Mouse (Mus musculus) embryonic facial prominence, embryonic 11.5 days (tissue): ENCODE data around the gene Mocs3. TPM values are rescaled to one million over a fixed set of nuclear protein-coding genes. Genes with fewer than 3 reads are reported as not detected.

Source experiments
- ATAC-seq: fragments of 200-750 bp; cut with Nextera tagmentation; replicated peaks from 2 replicates; pipeline ENCODE4 v1.8.0; 2017; ENCODE audit warnings: low read depth; ENCODE audit not compliant: insufficient number of reproducible peaks, low FRiP score, low TSS enrichment
- DNase-seq: peaks from one replicate; pipeline ENCODE4 v3.0.0-alpha.2; 2015; ENCODE audit warnings: low spot score
- H3K27ac ChIP-seq: fragments of 300-500 bp; sonication (generic); replicated peaks from 2 replicates; pipeline ENCODE4 v1.5.1; 2014; ENCODE audit warnings: mild to moderate bottlenecking, low read depth, low read length, control low read depth
- H3K27me3 ChIP-seq: fragments of 300-500 bp; sonication (generic); 2 replicates; pipeline ENCODE4 v1.6.1; 2014; ENCODE audit warnings: mild to moderate bottlenecking, low read length, moderate library complexity, mixed read lengths; ENCODE audit not compliant: control insufficient read depth, insufficient read depth
- H3K36me3 ChIP-seq: fragments of 300-500 bp; sonication (generic); replicated peaks from 2 replicates; pipeline ENCODE4 v1.6.1; 2014; ENCODE audit warnings: low read depth, mild to moderate bottlenecking, low read length, moderate library complexity, mixed read lengths; ENCODE audit not compliant: control insufficient read depth, insufficient read depth
- H3K4me1 ChIP-seq: fragments of 300-500 bp; sonication (generic); 2 replicates; pipeline ENCODE4 v1.6.1; 2014; ENCODE audit warnings: low read length, mixed read lengths; ENCODE audit not compliant: control insufficient read depth, insufficient read depth
- H3K4me2 ChIP-seq: fragments of 300-500 bp; sonication (generic); 2 replicates; pipeline ENCODE4 v1.6.1; 2014; ENCODE audit warnings: low read depth, mild to moderate bottlenecking, control low read depth, low read length, moderate library complexity
- H3K4me3 ChIP-seq: fragments of 300-500 bp; sonication (generic); 2 replicates; pipeline ENCODE4 v1.5.1; 2014; ENCODE audit warnings: low read depth, low read length, control low read depth
- H3K9ac ChIP-seq: fragments of 300-500 bp; sonication (generic); replicated peaks from 2 replicates; pipeline ENCODE4 v1.6.1; 2014; ENCODE audit warnings: mild to moderate bottlenecking, control low read depth, low read length
- H3K9me3 ChIP-seq: fragments of 300-500 bp; sonication (generic); replicated peaks from 2 replicates; pipeline ENCODE4 v1.6.1; 2016; ENCODE audit warnings: mild to moderate bottlenecking, low read length, inconsistent platforms, mixed read lengths; ENCODE audit not compliant: control insufficient read depth
- WGBS: fragments of 180-500 bp; shearing (Covaris S2); extraction: QIAGEN DNeasy Blood & Tissue Kit; methylation state at CpG from one replicate; pipeline ENCODE4 v1.1.7; 2014; 5-methylcytosine and 5-hydroxymethylcytosine counted together
- polyA plus RNA-seq: library from polyadenylated mRNA; unstranded; fragments of >200 nt; fragmentation: Nextera tagmentation; extraction: Ambion mirVana; gene quantifications from 2 replicates; pipeline ENCODE4 v1.2.1, GENCODE M21; 2014

The Mocs3 gene
- polyA plus RNA-seq, 1 experiment from 2014 or later = 7.6 TPM

- ATAC-seq (no peak), DNase-seq (no peak)
- 84% methylated on average over 3 of the region's 3 CpGs for WGBS
Measured at GRCm38 (mm10) chr2:168260124-168260523, 29.7 kb downstream of the Mocs3 start.

GRCm38 (mm10) chr2:168260900-168261299, 30.5 kb downstream of the Mocs3 start:
- 86% methylated on average over 10 of the region's 10 CpGs for WGBS
- Histone ChIP-seq H3K4me1 (no peaks in the 10 kb centered on the region), H3K27ac (no peak overlapping the region), H3K9me3 (no peaks in the 10 kb centered on the region), H3K9ac (no peak overlapping the region), H3K27me3 (no peaks in the 10 kb centered on the region), H3K4me3 (no peak overlapping the region), H3K4me2 (no peak overlapping the region), H3K36me3 (no peaks in the 10 kb centered on the region)
- DNase-seq = no peak
- no peak for ATAC-seq

More at GRCm38 (mm10) chr2:168260124-168260523, 29.7 kb downstream of the Mocs3 start:
- Histone ChIP-seq H3K4me1 (no peaks in the 10 kb centered on the region), H3K4me2 (no peak overlapping the region), H3K9me3 (no peaks in the 10 kb centered on the region), H3K4me3 (no peak overlapping the region), H3K27ac (no peak overlapping the region), H3K27me3 (no peaks in the 10 kb centered on the region), H3K9ac (no peak overlapping the region), H3K36me3 (no peaks in the 10 kb centered on the region)

GRCm38 (mm10) chr2:168268033-168268432, 37.6 kb downstream of the Mocs3 start:
- Histone ChIP-seq H3K4me3 (0 out of 2 replicates have a peak overlapping the region, but pooled peaks have one; percentile 6), H3K9me3 (no peaks in the 10 kb centered on the region), H3K36me3 (no peaks in the 10 kb centered on the region), H3K4me1 (no peaks in the 10 kb centered on the region), H3K9ac (no peak overlapping the region), H3K4me2 (peak overlapping the region; percentile 29), H3K27ac (no peak overlapping the region), H3K27me3 (no peaks in the 10 kb centered on the region)
- DNase-seq (peak; percentile 71), ATAC-seq (no peak)
- WGBS = 28% methylated on average over 7 of the region's 7 CpGs

GRCm38 (mm10) chr2:168273387-168273786, 43.0 kb downstream of the Mocs3 start:
- H3K9ac ChIP-seq = no peak overlapping the region
- H3K27ac ChIP-seq = no peak overlapping the region
- peaks cover 4% of the 10 kb centered on the region; the same call in 1 of the 2 replicates for H3K27me3 ChIP-seq
- H3K9me3 ChIP-seq = no peaks in the 10 kb centered on the region
- 42% methylated on average over 9 of the region's 9 CpGs for WGBS
- H3K36me3 ChIP-seq = no peaks in the 10 kb centered on the region
- DNase-seq (no peak), ATAC-seq (no peak)
- H3K4me1 ChIP-seq = no peaks in the 10 kb centered on the region
- no peak overlapping the region for H3K4me3 ChIP-seq
- no peak overlapping the region for H3K4me2 ChIP-seq

GRCm38 (mm10) chr2:168274374-168274935, 44.0 kb downstream of the Mocs3 start:
- Histone ChIP-seq H3K9me3 (no peaks in the 10 kb centered on the region), H3K4me3 (no peak overlapping the region), H3K36me3 (no peaks in the 10 kb centered on the region), H3K27me3 (peaks cover 5% of the 10 kb centered on the region), H3K4me1 (no peaks in the 10 kb centered on the region), H3K4me2 (no peak overlapping the region), H3K27ac (no peak overlapping the region), H3K9ac (no peak overlapping the region)
- ATAC-seq = no peak; the same call in 1 of the 2 replicates
- DNase-seq = peak; percentile 72
- WGBS = 7% methylated on average over 11 of the region's 11 CpGs

- DNase-seq = peak; percentile 70
- H3K27ac ChIP-seq = no peak overlapping the region
- H3K27me3 ChIP-seq = peaks cover 38% of the 10 kb centered on the region
- peak overlapping the region; percentile 51 for H3K9ac ChIP-seq
- H3K4me3 ChIP-seq = peak overlapping the region; percentile 47
- no peaks in the 10 kb centered on the region for H3K9me3 ChIP-seq
- H3K4me1 ChIP-seq = peaks cover 7% of the 10 kb centered on the region
- WGBS = 1% methylated on average over 63 of the region's 82 CpGs
- H3K36me3 ChIP-seq = no peaks in the 10 kb centered on the region
- peak; percentile 70 for ATAC-seq
- H3K4me2 ChIP-seq = peak overlapping the region; percentile 95
Measured at GRCm38 (mm10) chr2:168280729-168281581, 50.5 kb downstream of the Mocs3 start.

- ATAC-seq (no peak), DNase-seq (no peak)
- Histone ChIP-seq H3K36me3 (no peaks in the 10 kb centered on the region), H3K4me1 (peaks cover 7% of the 10 kb centered on the region), H3K9ac (peak within 1 kb of the TSS; percentile 51), H3K27ac (no peak within 1 kb of the TSS), H3K27me3 (peaks cover 38% of the 10 kb centered on the region), H3K9me3 (no peaks in the 10 kb centered on the region), H3K4me3 (peak within 1 kb of the TSS; percentile 47), H3K4me2 (peak within 1 kb of the TSS; percentile 95)
- WGBS = 8% methylated on average over 12 of the region's 12 CpGs
Measured at GRCm38 (mm10) chr2:168281582-168281981, 51.2 kb downstream of the Mocs3 start, which contains the start of gene Kcng1. Gene Kcng1 (minus strand): TSS chr2:168281736.
